Mouse (Mus musculus): ENCODE data around the gene Dcun1d3. TPM values are rescaled to one million over a fixed set of nuclear protein-coding genes. Genes with fewer than 3 reads are reported as not detected.

Gene Dcun1d3
- polyA plus RNA-seq (2014; fragmentation: Illumina TruSeq; extraction: RNeasy Lipid Tissue Mini Kit (QIAGEN cat#74804); ENCODE audit: low read depth, low replicate concordance): 24.4 TPM

DNA sequence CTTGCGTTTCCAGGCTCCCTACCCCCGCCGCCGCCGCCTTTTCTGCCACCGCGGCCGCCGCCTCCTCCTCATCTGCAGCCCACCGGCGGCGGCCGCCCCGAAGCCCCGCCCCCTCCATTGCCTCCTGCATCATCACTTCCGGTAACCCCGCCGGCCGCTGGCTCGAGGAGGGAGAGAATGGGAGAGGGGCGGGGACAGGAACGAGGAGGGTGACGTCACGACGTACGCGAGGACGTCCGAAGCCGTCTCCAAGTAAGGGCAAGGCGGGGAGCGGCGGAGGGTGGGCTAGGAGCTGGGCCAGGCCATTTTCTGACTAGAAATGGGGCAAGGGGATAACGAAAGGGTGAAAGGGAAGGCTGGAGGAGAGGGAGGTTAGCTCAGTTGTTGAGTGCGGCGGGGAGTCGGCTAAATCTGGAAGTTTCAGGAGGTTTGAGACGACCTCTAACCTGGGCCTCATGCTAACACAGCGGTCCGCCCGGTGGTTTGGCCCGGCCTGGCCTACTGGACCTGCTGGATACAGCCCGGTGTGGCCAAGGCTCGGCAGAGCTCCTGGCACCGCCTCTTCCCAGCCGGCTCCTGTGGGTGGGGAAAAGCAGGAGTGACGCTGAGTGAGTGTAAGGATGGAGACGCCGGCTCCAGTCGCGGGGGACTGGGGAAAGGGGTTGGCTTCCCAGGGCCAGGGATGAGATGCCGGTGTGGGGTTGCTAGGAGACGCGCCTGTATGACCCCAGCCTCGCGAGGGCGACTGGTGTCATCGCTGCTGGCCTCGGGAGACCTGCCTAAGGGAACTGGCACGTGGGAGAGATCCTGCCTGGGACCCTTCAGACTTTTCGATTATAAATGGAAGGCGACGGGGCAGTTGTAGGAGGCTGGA, at the start of gene Dcun1d3, which contains the start of gene Lyrm1:
Gene Dcun1d3 (minus strand): TSS at position 660 of the 874 bp plus-strand sequence.
Gene Lyrm1 (plus strand): TSS at position 223 of the 874 bp plus-strand sequence.

Other genes starting within 250 kb of the Dcun1d3 start
- gene Acsm4, start 206.3 kb downstream of the Dcun1d3 start, polyA plus RNA-seq (2014; fragmentation: Illumina TruSeq; extraction: RNeasy Lipid Tissue Mini Kit (QIAGEN cat#74804); ENCODE audit: low read depth, low replicate concordance): not detected
- gene Thumpd1, start 175.5 kb downstream of the Dcun1d3 start, polyA plus RNA-seq (2014; fragmentation: Illumina TruSeq; extraction: RNeasy Lipid Tissue Mini Kit (QIAGEN cat#74804); ENCODE audit: low read depth, low replicate concordance): 66.9 TPM
- 137 TPM for gene Acsm3, start 135.4 kb downstream of the Dcun1d3 start, polyA plus RNA-seq (2014; fragmentation: Illumina TruSeq; extraction: RNeasy Lipid Tissue Mini Kit (QIAGEN cat#74804); ENCODE audit: low read depth, low replicate concordance)
- 14.9 TPM for gene Rexo5, start 102.3 kb downstream of the Dcun1d3 start, polyA plus RNA-seq (2014; fragmentation: Illumina TruSeq; extraction: RNeasy Lipid Tissue Mini Kit (QIAGEN cat#74804); ENCODE audit: low read depth, low replicate concordance)
- 24.7 TPM for gene Eri2, start 102.2 kb downstream of the Dcun1d3 start, polyA plus RNA-seq (2014; fragmentation: Illumina TruSeq; extraction: RNeasy Lipid Tissue Mini Kit (QIAGEN cat#74804); ENCODE audit: low read depth, low replicate concordance)
- gene Lyrm1, start 437 bp downstream of the Dcun1d3 start, polyA plus RNA-seq (2014; fragmentation: Illumina TruSeq; extraction: RNeasy Lipid Tissue Mini Kit (QIAGEN cat#74804); ENCODE audit: low read depth, low replicate concordance): 15.5 TPM
- gene Dnah3, start 199.0 kb upstream of the Dcun1d3 start, polyA plus RNA-seq (2014; fragmentation: Illumina TruSeq; extraction: RNeasy Lipid Tissue Mini Kit (QIAGEN cat#74804); ENCODE audit: low read depth, low replicate concordance): not detected
- 199 TPM for gene Tmem159, start 206.1 kb upstream of the Dcun1d3 start, polyA plus RNA-seq (2014; fragmentation: Illumina TruSeq; extraction: RNeasy Lipid Tissue Mini Kit (QIAGEN cat#74804); ENCODE audit: low read depth, low replicate concordance)
- gene Zp2, start 249.0 kb upstream of the Dcun1d3 start, polyA plus RNA-seq (2014; fragmentation: Illumina TruSeq; extraction: RNeasy Lipid Tissue Mini Kit (QIAGEN cat#74804); ENCODE audit: low read depth, low replicate concordance): not detected

All from adrenal gland, adult 10 weeks (tissue).